Mouse (Mus musculus): ENCODE measurements around the gene Rars. TPM values are rescaled to one million over a fixed set of nuclear protein-coding genes. Genes with fewer than 3 reads are reported as not detected.
A peak's percentile ranks its signal among the peaks of the same experiment; 100 is the strongest.

The Rars gene
- polyA plus RNA-seq (2014; fragmentation: Nextera tagmentation; extraction: Ambion mirVana): 72.1 and 75.3 TPM in 2 replicates

DNA sequence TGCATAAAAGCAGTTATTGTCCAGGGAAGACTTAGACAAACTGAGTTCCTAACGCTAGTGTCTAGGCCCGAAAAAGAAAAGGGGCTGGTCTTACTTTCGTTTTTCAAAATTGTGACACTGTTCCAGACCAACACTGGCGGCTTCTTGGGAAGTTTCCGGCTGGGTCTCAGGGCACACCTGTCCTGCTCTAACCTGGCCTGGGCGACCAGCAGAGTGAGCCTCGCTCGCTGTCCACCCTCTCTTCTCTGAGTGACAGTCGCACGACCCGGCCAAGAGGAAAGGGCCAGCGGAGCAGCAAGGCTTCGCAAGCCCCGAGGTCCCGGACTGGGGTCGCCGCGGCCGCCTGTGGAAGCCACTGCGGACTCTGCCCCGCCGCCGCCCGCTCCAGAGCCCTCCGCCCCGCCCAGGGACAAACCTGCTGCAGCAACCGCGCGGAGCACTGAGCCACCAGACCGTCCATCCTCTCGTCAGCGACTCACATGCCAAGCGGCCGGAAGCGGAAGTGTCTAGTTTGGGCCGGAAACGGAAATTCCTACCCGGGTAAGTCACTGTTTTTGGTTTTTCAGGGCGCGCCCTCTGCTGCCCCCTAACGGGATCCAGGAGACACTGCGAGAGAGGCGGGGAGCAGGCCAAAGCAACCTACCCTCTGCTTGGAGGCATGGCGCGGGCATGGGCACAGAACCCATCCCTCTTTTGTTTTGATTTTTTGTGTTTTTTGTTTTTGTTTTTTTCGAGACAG lies at the start of gene Rars:
Rars (minus strand) TSS at position 485 of the 739 bp plus-strand sequence.
- Histone ChIP-seq H3K4me3 (replicated peaks; ENCODE audit: low read length) (peak within 1 kb of the TSS; percentile 84), H3K27me3 (ENCODE audit: control insufficient read depth, insufficient read depth, low read length) (no peaks in the 10 kb centered on the region), H3K4me2 (replicated peaks) (peak within 1 kb of the TSS; percentile 86), H3K36me3 (replicated peaks; ENCODE audit: control insufficient read depth, insufficient read depth) (peaks cover 28% of the 10 kb centered on the region), H3K4me1 (replicated peaks; ENCODE audit: control insufficient read depth, insufficient read depth, low read length) (peaks cover 8% of the 10 kb centered on the region), H3K27ac (no peak within 1 kb of the TSS), H3K9ac (peak within 1 kb of the TSS; percentile 78), H3K9me3 (ENCODE audit: control insufficient read depth, low read length) (no peaks in the 10 kb centered on the region)
- peak; percentile 95 for DNase-seq (ENCODE audit: low spot score)
- WGBS: 2% methylated on average over 46 of the region's 46 CpGs
- peak; percentile 86 for ATAC-seq (ENCODE audit: low FRiP score)

DNA sequence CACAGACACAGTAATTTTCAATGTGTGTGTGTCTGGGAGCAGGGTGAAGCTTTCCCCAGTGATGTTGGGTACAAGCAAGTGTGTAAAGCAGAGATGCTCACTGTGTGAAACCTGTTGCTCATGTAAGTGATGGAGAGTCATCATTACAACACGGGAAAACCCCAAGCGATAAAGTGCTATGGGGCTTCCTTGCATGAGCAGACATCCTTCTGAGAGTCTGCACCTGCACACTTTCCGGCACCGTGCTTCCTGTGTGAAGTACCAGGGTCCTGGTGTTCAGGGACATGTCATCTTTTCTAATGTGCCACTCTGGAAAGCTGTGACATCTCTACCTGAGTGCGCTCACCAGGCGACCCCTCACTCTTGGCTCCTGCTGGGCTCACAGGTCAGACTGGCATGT lies 48.5 kb upstream of the Rars start:
- Histone ChIP-seq H3K36me3 (replicated peaks; ENCODE audit: control insufficient read depth, insufficient read depth) (peaks cover 11% of the 10 kb centered on the region), H3K27ac (no peak overlapping the region), H3K4me1 (replicated peaks; ENCODE audit: control insufficient read depth, insufficient read depth, low read length) (peaks cover 12% of the 10 kb centered on the region), H3K9ac (no peak overlapping the region), H3K9me3 (ENCODE audit: control insufficient read depth, low read length) (no peaks in the 10 kb centered on the region), H3K27me3 (ENCODE audit: control insufficient read depth, insufficient read depth, low read length) (no peaks in the 10 kb centered on the region), H3K4me3 (replicated peaks; ENCODE audit: low read length) (no peak overlapping the region), H3K4me2 (replicated peaks) (no peak overlapping the region)
- ATAC-seq (ENCODE audit: low FRiP score) (no peak), DNase-seq (ENCODE audit: low spot score) (no peak)
- 94% methylated on average over 6 of the region's 6 CpGs for WGBS

DNA sequence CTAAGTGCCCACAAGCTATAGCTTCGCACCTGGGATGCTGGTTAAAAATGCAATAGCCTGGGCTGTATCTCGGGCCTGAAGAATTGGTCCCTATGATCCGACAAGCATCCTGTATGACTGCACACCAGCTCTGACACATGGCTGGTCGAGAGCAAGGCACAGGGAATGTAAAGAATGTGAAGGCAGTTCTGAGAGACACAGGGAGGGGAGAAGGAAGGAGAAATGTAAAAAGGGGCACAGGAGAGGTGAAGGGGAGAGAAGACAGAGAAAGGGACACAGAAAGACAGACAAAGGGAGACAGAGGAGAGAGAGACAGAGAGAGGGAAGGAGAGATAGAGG lies 44.2 kb upstream of the Rars start:
- Histone ChIP-seq H3K27me3 (ENCODE audit: control insufficient read depth, insufficient read depth, low read length) (no peaks in the 10 kb centered on the region), H3K27ac (peak overlapping the region; percentile 67), H3K4me2 (replicated peaks) (no peak overlapping the region), H3K9me3 (ENCODE audit: control insufficient read depth, low read length) (no peaks in the 10 kb centered on the region), H3K36me3 (replicated peaks; ENCODE audit: control insufficient read depth, insufficient read depth) (peaks cover 11% of the 10 kb centered on the region; the same call in 1 of the 2 replicates), H3K4me1 (replicated peaks; ENCODE audit: control insufficient read depth, insufficient read depth, low read length) (peaks cover 39% of the 10 kb centered on the region), H3K9ac (no peak overlapping the region), H3K4me3 (replicated peaks; ENCODE audit: low read length) (no peak overlapping the region)
- DNase-seq (ENCODE audit: low spot score): no peak
- ATAC-seq (ENCODE audit: low FRiP score): no peak
- 31% methylated on average over 4 of the region's 4 CpGs for WGBS

DNA sequence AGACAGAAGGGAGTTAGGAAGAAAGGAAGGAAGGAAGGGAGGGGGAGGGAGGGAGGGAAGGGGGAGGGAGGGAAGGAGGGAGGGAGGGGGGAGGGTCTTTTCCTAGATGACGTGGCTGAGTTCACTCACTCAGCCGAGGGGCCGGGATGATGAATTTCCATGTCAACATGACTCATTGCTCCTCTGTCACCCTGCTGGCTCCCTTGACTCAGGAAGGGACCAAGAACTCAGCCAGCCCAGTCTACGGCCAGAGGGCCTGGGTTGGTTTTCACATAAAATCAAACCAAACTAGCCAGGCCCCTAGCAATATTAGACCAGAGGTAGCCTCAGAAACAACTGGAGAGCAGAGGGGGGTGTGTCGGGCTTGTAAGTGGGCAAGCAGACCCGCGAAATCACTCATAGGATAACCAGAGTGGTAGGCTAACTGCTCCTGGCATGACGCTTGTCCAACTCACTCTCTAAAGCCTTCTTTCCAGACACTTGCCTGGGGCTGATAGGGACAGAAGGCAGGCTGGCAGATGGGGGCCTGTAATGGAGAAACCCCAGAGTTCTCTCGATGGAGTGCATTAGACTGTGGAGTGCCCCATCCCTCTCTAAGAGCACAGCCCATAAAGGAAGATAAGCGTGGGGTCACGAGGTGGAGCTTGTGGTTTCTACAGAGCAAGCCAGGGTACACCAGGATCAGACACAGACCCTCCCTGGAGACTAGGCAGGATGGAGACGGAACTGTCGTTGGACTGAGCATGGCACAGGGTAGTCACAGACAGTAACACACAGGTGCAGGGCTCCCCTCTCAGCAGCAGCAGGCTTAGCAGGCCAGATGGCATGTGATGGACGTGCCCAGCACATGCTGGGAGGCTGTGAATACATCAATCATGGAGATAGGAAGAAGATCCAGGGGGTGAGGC lies 43.6 kb upstream of the Rars start:
- H3K9ac ChIP-seq: no peak overlapping the region
- DNase-seq (ENCODE audit: low spot score) (no peak), ATAC-seq (ENCODE audit: low FRiP score) (peak; percentile 68)
- H3K27ac ChIP-seq: peak overlapping the region; percentile 67
- H3K4me2 ChIP-seq (replicated peaks): no peak overlapping the region
- 33% methylated on average over 14 of the region's 14 CpGs for WGBS
- peaks cover 7% of the 10 kb centered on the region; the same call in 1 of the 2 replicates for H3K36me3 ChIP-seq (replicated peaks; ENCODE audit: control insufficient read depth, insufficient read depth)
- peaks cover 42% of the 10 kb centered on the region for H3K4me1 ChIP-seq (replicated peaks; ENCODE audit: control insufficient read depth, insufficient read depth, low read length)
- H3K4me3 ChIP-seq (replicated peaks; ENCODE audit: low read length): no peak overlapping the region
- H3K27me3 ChIP-seq (ENCODE audit: control insufficient read depth, insufficient read depth, low read length): no peaks in the 10 kb centered on the region
- H3K9me3 ChIP-seq (ENCODE audit: control insufficient read depth, low read length): no peaks in the 10 kb centered on the region

DNA sequence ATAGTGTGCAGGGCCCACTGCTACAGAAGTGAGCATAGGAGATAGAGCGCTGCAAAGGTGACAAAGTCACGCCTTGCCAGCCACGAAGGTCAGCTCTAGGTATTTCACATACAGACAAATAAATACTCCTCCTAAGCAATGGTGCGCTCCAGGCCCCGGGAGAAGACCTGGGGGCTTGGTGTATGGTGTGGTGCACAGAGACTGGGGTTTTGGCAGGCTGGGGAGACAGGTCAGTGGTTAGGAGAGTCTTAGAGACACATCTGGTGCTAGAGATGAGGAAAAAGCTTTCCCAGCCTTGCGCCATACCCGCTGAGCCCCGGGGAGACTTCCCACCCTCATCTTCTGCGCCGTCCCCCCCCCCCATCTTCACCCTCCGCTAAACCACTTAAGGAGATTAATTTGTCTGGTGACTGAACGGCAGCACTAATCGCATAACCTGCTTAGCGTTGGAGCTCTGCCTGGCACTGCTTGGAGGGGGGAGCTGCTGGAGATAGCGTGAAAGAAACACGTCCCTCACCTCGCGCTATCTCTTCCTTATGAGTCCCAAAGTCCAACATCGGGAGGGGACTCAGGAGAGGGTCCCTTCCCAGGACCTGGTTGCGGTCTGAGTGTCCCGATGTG lies 39.4 kb upstream of the Rars start:
- peak overlapping the region; percentile 42 for H3K4me2 ChIP-seq (replicated peaks)
- H3K27me3 ChIP-seq (ENCODE audit: control insufficient read depth, insufficient read depth, low read length): no peaks in the 10 kb centered on the region
- ATAC-seq (ENCODE audit: low FRiP score) (peak; percentile 58), DNase-seq (ENCODE audit: low spot score) (no peak)
- H3K27ac ChIP-seq: peak overlapping the region; percentile 50
- H3K9me3 ChIP-seq (ENCODE audit: control insufficient read depth, low read length): no peaks in the 10 kb centered on the region
- peaks cover 15% of the 10 kb centered on the region for H3K36me3 ChIP-seq (replicated peaks; ENCODE audit: control insufficient read depth, insufficient read depth)
- 33% methylated on average over 21 of the region's 21 CpGs for WGBS
- peaks cover 34% of the 10 kb centered on the region for H3K4me1 ChIP-seq (replicated peaks; ENCODE audit: control insufficient read depth, insufficient read depth, low read length)
- H3K4me3 ChIP-seq (replicated peaks; ENCODE audit: low read length): no peak overlapping the region
- H3K9ac ChIP-seq: 0 out of 2 replicates have a peak overlapping the region, but pooled peaks have one; percentile 12

DNA sequence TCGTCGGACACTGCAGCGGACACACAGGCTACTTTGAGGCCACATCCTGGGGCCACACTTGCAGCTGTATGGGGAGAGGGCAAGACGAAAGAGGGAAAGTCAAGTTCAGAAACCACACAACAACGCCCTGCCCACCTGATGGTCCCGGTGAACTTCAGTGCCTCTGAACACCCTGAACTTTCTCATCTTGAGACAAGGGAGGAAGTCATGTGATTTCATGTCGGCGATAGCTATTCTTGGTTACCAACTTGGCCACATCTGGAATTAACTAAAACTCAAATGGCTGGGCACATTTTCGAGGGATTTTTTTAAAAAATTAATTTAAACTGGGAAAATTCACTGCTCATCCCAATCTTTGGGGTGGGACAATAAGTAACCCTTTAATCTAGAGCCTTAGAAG lies 36.7 kb upstream of the Rars start:
- DNase-seq (ENCODE audit: low spot score) (no peak), ATAC-seq (ENCODE audit: low FRiP score) (no peak)
- Histone ChIP-seq H3K27ac (no peak overlapping the region), H3K4me2 (replicated peaks) (no peak overlapping the region), H3K9me3 (ENCODE audit: control insufficient read depth, low read length) (no peaks in the 10 kb centered on the region), H3K36me3 (replicated peaks; ENCODE audit: control insufficient read depth, insufficient read depth) (peaks cover 24% of the 10 kb centered on the region), H3K4me3 (replicated peaks; ENCODE audit: low read length) (no peak overlapping the region), H3K9ac (no peak overlapping the region), H3K27me3 (ENCODE audit: control insufficient read depth, insufficient read depth, low read length) (no peaks in the 10 kb centered on the region), H3K4me1 (replicated peaks; ENCODE audit: control insufficient read depth, insufficient read depth, low read length) (peaks cover 31% of the 10 kb centered on the region)
- WGBS: 93% methylated on average over 9 of the region's 9 CpGs

DNA sequence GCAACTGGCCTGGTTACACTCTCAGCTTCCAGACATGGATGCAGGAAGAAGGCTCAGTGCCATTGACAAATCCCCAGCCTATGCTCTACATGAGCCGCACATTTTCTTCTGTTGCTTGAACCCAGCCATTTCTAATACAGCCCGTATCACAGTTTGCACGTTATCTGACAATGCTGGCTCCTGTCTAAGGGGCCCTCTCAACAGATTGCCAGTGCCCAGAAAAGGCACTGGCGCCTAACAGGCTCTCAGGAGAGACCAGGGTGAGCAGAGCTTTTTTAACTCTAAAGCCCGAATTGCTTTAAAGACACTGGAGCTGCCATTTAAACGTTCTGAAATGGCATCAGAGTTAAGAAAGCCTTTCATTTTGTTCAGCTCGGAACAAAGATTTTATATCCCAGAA lies 31.8 kb upstream of the Rars start:
- Histone ChIP-seq H3K27me3 (ENCODE audit: control insufficient read depth, insufficient read depth, low read length) (no peaks in the 10 kb centered on the region), H3K4me2 (replicated peaks) (no peak overlapping the region), H3K4me3 (replicated peaks; ENCODE audit: low read length) (no peak overlapping the region), H3K36me3 (replicated peaks; ENCODE audit: control insufficient read depth, insufficient read depth) (peaks cover 24% of the 10 kb centered on the region), H3K27ac (peak overlapping the region; percentile 89), H3K9ac (peak overlapping the region; percentile 29; the same call in 1 of the 2 replicates), H3K9me3 (ENCODE audit: control insufficient read depth, low read length) (no peaks in the 10 kb centered on the region), H3K4me1 (replicated peaks; ENCODE audit: control insufficient read depth, insufficient read depth, low read length) (peaks cover 31% of the 10 kb centered on the region)
- ATAC-seq (ENCODE audit: low FRiP score) (no peak), DNase-seq (ENCODE audit: low spot score) (no peak)
- 40% methylated on average over 7 of the region's 7 CpGs for WGBS

DNA sequence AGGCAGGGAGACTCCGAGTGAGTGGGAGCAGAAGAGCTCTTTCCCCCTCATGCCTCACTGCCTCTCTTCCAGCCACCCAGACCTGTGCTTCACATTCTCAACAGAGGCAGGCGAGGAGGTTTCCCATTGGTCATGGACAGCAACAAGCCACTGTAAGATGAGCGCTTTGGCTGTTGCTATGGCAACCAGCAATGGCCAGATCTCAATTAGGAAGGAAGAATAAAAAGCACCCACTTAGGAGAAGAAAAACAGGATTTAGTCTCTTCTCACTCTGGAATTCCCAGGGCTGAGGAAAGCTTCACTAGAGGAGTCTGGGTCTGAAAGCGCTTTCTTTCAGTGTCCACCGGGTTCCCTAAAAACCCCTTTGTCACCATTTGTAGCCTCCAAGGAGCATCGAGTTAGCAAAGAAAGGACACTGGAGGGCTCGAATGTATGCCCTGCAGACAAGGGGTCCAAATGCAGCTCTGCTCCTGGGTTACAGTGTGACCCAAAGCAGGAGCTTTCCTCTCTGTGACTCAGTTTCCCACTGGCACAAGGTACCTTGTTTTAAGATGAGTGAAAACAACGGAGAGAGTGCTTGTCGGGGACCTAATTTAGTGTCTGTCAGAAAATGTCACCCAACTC lies 30.8 kb upstream of the Rars start:
- H3K27ac ChIP-seq: peak overlapping the region; percentile 89
- WGBS: 8% methylated on average over 9 of the region's 9 CpGs
- no peaks in the 10 kb centered on the region for H3K27me3 ChIP-seq (ENCODE audit: control insufficient read depth, insufficient read depth, low read length)
- peaks cover 31% of the 10 kb centered on the region for H3K4me1 ChIP-seq (replicated peaks; ENCODE audit: control insufficient read depth, insufficient read depth, low read length)
- H3K9me3 ChIP-seq (ENCODE audit: control insufficient read depth, low read length): no peaks in the 10 kb centered on the region
- peak; percentile 89 for ATAC-seq (ENCODE audit: low FRiP score)
- H3K36me3 ChIP-seq (replicated peaks; ENCODE audit: control insufficient read depth, insufficient read depth): peaks cover 17% of the 10 kb centered on the region
- peak overlapping the region; percentile 32 for H3K4me2 ChIP-seq (replicated peaks)
- H3K4me3 ChIP-seq (replicated peaks; ENCODE audit: low read length): no peak overlapping the region
- DNase-seq (ENCODE audit: low spot score): peak; percentile 78
- peak overlapping the region; percentile 29 for H3K9ac ChIP-seq
